Mouse (Mus musculus): ENCODE measurements around the gene Dtnbp1.
A peak's percentile ranks its signal among the peaks of the same experiment; 100 is the strongest.

The Dtnbp1 gene

DNA sequence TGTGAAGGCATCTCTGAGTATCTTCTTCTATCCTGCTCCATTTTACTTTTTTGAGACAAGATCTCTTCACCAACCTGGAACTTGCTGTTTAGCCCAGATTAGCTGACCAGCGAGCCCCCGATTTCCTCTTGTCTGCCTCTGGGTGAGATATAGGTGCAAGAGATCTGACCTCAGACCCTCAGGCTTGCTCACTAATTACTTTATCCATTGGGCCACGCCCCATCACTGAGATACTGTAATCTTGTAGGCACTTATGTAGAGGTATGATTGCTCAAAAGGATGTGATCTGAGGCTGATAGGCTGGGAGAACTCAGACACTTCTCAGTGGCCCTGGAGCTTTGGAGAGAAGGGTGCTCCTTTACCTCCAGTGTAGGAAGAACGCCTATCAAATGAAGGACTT, 30.5 kb upstream of the Dtnbp1 start:
- no peak for TF ChIP-seq POU5F1 (IDR thresholded peaks at IDR 0.05; ENCODE audit: borderline replicate concordance, low read length)
- no peak for TF ChIP-seq NANOG (IDR thresholded peaks at IDR 0.05; ENCODE audit: borderline replicate concordance, low read length)
- TF ChIP-seq CTCF (conservative IDR thresholded peaks at IDR 0.05; ENCODE audit: low read length), result no peak
- Histone ChIP-seq H3K4me3 (replicated peaks; ENCODE audit: low read length) (no peak overlapping the region), H3K36me3 (ENCODE audit: insufficient read depth, low read length) (no peaks in the 10 kb centered on the region), H3K27me3 (ENCODE audit: insufficient read depth, low read length) (no peaks in the 10 kb centered on the region; the same call in 1 of the 2 replicates), H3K9me3 (ENCODE audit: low read length) (peaks cover 6% of the 10 kb centered on the region), H3K4me1 (replicated peaks; ENCODE audit: low read depth, low read length) (no peaks in the 10 kb centered on the region)

DNA sequence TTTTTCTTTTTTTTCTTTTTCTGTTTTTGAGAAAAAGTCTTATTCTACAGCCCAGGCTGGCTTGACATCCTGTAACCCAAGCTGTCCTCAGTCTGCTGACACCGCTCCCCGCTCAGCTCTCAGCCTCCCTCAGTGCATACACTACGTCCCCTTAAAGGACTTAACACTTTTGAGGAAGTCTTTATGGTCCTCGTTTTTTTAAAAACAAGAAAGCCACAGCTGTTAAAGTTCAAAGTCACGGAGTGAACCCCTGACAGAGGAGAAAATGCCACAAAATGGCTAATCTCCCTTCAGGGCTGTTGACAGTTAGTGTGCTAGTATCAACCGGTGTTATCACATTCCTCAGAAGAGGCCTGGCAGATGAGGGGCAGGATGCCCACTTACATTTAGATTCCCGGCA, 29.8 kb upstream of the Dtnbp1 start:
- H3K36me3 ChIP-seq (ENCODE audit: insufficient read depth, low read length), result no peaks in the 10 kb centered on the region
- peaks cover 6% of the 10 kb centered on the region for H3K9me3 ChIP-seq (ENCODE audit: low read length)
- no peak overlapping the region for H3K4me3 ChIP-seq (replicated peaks; ENCODE audit: low read length)
- H3K27me3 ChIP-seq (ENCODE audit: insufficient read depth, low read length), result no peaks in the 10 kb centered on the region; the same call in 1 of the 2 replicates
- no peaks in the 10 kb centered on the region for H3K4me1 ChIP-seq (replicated peaks; ENCODE audit: low read depth, low read length)
- no peak for TF ChIP-seq CTCF (conservative IDR thresholded peaks at IDR 0.05; ENCODE audit: low read length)
- TF ChIP-seq POU5F1 (IDR thresholded peaks at IDR 0.05; ENCODE audit: borderline replicate concordance, low read length), result no peak
- no peak for TF ChIP-seq NANOG (IDR thresholded peaks at IDR 0.05; ENCODE audit: borderline replicate concordance, low read length)

DNA sequence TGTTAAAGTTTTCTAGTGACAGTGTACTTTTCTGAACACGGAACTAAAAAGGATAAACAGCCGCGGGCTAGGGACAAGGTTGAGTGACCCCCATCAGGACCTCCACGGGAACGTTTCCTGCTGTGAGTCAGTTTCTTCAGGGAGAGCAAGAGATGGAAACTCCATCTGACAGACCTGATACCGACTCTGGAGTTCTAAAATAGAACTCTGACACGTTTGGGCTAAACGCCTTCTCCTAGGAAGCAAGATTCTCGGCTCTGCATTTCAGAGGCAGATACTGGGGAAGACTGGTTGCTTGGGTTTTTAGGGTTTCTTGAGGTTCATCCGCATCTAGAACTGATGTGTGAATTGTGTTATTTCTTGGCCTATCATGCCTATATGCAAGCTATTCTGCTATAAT, 29.4 kb upstream of the Dtnbp1 start:
- H3K9me3 ChIP-seq (ENCODE audit: low read length), result peaks cover 6% of the 10 kb centered on the region
- H3K27me3 ChIP-seq (ENCODE audit: insufficient read depth, low read length), result no peaks in the 10 kb centered on the region; the same call in 1 of the 2 replicates
- no peaks in the 10 kb centered on the region for H3K36me3 ChIP-seq (ENCODE audit: insufficient read depth, low read length)
- TF ChIP-seq NANOG (IDR thresholded peaks at IDR 0.05; ENCODE audit: borderline replicate concordance, low read length), result no peak
- TF ChIP-seq CTCF (conservative IDR thresholded peaks at IDR 0.05; ENCODE audit: low read length), result no peak
- TF ChIP-seq POU5F1 (IDR thresholded peaks at IDR 0.05; ENCODE audit: borderline replicate concordance, low read length), result no peak
- no peak overlapping the region for H3K4me3 ChIP-seq (replicated peaks; ENCODE audit: low read length)
- H3K4me1 ChIP-seq (replicated peaks; ENCODE audit: low read depth, low read length), result no peaks in the 10 kb centered on the region

DNA sequence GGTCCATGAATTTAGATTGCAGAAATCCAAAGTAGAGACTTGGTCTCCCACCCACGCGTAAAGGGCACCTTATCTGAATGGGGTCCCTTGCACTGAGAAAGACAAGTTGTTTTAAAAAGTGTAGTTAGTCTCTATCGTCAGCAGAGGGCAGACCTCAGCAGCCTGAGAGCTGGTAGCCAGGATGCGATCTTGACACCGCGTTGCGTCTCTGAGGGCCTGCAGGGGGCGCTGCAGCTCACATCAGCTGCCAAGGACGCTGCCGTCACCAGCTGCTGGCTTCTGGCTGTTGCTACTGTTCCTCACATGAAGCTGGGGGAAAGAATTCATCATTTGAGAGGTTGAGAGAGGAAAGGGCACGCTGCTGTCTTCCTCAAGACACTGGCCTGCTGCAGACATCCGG, 28.9 kb upstream of the Dtnbp1 start:
- Histone ChIP-seq H3K4me3 (replicated peaks; ENCODE audit: low read length) (no peak overlapping the region), H3K36me3 (ENCODE audit: insufficient read depth, low read length) (no peaks in the 10 kb centered on the region), H3K9me3 (ENCODE audit: low read length) (peaks cover 6% of the 10 kb centered on the region), H3K4me1 (replicated peaks; ENCODE audit: low read depth, low read length) (no peaks in the 10 kb centered on the region), H3K27me3 (ENCODE audit: insufficient read depth, low read length) (no peaks in the 10 kb centered on the region; the same call in 1 of the 2 replicates)
- TF ChIP-seq POU5F1 (IDR thresholded peaks at IDR 0.05; ENCODE audit: borderline replicate concordance, low read length), result no peak
- no peak for TF ChIP-seq NANOG (IDR thresholded peaks at IDR 0.05; ENCODE audit: borderline replicate concordance, low read length)
- peak; percentile 74 for TF ChIP-seq CTCF (conservative IDR thresholded peaks at IDR 0.05; ENCODE audit: low read length)

DNA sequence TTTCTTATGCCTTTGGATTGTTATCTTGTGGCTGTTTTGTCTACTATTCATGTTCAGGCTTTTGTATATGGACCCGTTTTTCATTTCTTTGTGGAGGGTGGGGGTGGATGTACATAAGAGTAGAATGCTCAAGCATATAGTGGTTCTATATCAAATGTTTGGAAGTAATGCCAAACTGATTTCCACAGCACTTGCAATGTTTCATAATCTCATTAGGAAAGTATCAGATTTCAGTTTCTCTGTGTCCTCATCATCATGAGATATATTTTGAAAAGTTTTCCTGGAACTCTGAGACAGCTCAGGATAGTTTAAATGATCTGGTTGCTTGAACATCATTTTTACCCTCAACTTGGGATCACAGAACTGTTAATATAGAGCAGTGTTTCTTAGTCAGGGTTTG, 27.8 kb upstream of the Dtnbp1 start:
- Histone ChIP-seq H3K36me3 (ENCODE audit: insufficient read depth, low read length) (no peaks in the 10 kb centered on the region), H3K4me3 (replicated peaks; ENCODE audit: low read length) (no peak overlapping the region), H3K27me3 (ENCODE audit: insufficient read depth, low read length) (no peaks in the 10 kb centered on the region), H3K9me3 (ENCODE audit: low read length) (peaks cover 6% of the 10 kb centered on the region), H3K4me1 (replicated peaks; ENCODE audit: low read depth, low read length) (0 out of 2 replicates have a peak, but pooled peaks cover 3% of the 10 kb centered on the region)
- TF ChIP-seq NANOG (IDR thresholded peaks at IDR 0.05; ENCODE audit: borderline replicate concordance, low read length) (no peak), CTCF (conservative IDR thresholded peaks at IDR 0.05; ENCODE audit: low read length) (no peak), POU5F1 (IDR thresholded peaks at IDR 0.05; ENCODE audit: borderline replicate concordance, low read length) (no peak)

DNA sequence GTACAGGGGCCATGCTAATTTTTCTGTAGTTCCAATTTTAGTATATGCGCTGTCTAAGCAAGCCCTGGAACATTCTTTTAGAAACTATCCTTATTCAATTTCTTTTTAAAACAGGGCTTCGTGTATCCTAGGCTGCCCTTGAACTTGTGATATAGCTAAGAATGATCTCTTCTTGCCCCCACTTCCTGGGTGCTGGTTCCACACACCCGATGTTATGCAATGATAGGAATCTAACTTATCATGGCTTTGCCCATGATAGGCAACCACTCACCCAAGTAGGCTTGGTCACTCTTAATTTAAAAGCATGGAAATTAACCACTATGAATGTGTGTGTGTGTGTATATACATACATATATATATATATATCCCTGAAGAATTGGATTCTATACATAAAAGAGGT, 24.3 kb upstream of the Dtnbp1 start:
- no peaks in the 10 kb centered on the region for H3K27me3 ChIP-seq (ENCODE audit: insufficient read depth, low read length)
- TF ChIP-seq CTCF (conservative IDR thresholded peaks at IDR 0.05; ENCODE audit: low read length) (no peak), NANOG (IDR thresholded peaks at IDR 0.05; ENCODE audit: borderline replicate concordance, low read length) (no peak), POU5F1 (IDR thresholded peaks at IDR 0.05; ENCODE audit: borderline replicate concordance, low read length) (no peak)
- no peaks in the 10 kb centered on the region for H3K36me3 ChIP-seq (ENCODE audit: insufficient read depth, low read length)
- H3K4me1 ChIP-seq (replicated peaks; ENCODE audit: low read depth, low read length), result peaks cover 13% of the 10 kb centered on the region
- H3K4me3 ChIP-seq (replicated peaks; ENCODE audit: low read length), result no peak overlapping the region
- H3K9me3 ChIP-seq (ENCODE audit: low read length), result no peaks in the 10 kb centered on the region

DNA sequence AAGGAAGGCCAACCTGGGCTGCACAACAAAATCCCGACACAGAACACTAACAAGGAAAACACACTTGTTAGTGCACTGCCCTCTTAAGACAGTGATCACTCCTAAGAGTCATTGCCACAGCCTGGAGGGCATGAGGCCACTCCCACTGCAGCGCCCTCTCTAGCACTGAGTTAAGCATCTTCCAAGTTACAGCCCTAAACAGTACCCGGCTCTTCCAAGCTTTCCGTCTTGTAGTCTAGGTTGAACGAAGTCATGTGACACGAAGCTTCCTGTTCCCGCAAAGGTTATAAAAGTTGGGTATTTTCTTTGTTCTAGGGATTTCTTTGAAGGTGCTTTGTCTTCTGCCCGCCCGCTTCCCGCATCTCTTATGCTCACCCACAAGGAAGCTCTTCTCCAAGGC, 22.9 kb upstream of the Dtnbp1 start:
- no peak for TF ChIP-seq CTCF (conservative IDR thresholded peaks at IDR 0.05; ENCODE audit: low read length)
- TF ChIP-seq POU5F1 (IDR thresholded peaks at IDR 0.05; ENCODE audit: borderline replicate concordance, low read length), result no peak
- no peak for TF ChIP-seq NANOG (IDR thresholded peaks at IDR 0.05; ENCODE audit: borderline replicate concordance, low read length)
- H3K4me3 ChIP-seq (replicated peaks; ENCODE audit: low read length), result no peak overlapping the region
- no peaks in the 10 kb centered on the region for H3K36me3 ChIP-seq (ENCODE audit: insufficient read depth, low read length)
- no peaks in the 10 kb centered on the region for H3K9me3 ChIP-seq (ENCODE audit: low read length)
- H3K4me1 ChIP-seq (replicated peaks; ENCODE audit: low read depth, low read length), result peaks cover 13% of the 10 kb centered on the region
- H3K27me3 ChIP-seq (ENCODE audit: insufficient read depth, low read length), result 0 out of 2 replicates have a peak, but pooled peaks cover 2% of the 10 kb centered on the region

DNA sequence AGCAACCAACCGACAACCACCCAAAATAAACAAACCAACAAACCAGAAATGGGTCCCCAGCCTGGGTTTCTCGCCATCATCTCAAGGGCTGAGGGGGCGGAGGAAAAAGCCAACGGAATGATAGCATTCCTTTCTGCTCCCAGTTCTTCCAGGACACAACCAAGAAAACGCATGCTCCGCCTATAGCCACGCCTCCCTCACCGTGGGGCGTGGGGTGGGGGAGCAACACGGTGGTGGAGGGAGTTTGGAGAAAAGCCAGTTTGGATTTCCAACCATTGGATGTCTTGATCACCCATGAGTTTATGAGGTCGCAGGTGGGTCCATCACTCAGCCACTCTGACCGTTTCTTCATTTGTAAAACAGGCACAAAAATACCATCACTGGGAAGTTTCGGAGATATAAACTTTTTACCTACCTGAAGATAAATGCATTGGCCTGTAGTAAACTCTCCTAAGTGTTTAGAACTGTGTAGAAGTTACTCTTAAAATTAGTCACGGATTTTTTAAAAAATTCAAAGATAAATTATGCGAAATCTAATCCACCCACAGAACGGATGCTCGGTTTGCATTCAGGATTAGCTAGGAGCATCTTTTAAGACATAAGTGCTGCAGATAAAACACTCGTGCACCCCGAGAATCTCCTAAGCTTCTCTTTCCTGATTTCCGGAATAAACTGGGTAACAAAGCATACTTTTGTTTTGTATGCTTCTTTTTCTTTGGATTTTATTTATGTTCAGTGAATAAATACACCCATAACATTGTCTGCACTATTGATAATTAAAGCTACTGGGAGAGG, 21.6 kb upstream of the Dtnbp1 start:
- Histone ChIP-seq H3K9me3 (ENCODE audit: low read length) (no peaks in the 10 kb centered on the region), H3K27me3 (ENCODE audit: insufficient read depth, low read length) (0 out of 2 replicates have a peak, but pooled peaks cover 2% of the 10 kb centered on the region), H3K4me1 (replicated peaks; ENCODE audit: low read depth, low read length) (peaks cover 13% of the 10 kb centered on the region), H3K4me3 (replicated peaks; ENCODE audit: low read length) (no peak overlapping the region), H3K36me3 (ENCODE audit: insufficient read depth, low read length) (no peaks in the 10 kb centered on the region)
- TF ChIP-seq CTCF (conservative IDR thresholded peaks at IDR 0.05; ENCODE audit: low read length) (no peak), NANOG (IDR thresholded peaks at IDR 0.05; ENCODE audit: borderline replicate concordance, low read length) (no peak), POU5F1 (IDR thresholded peaks at IDR 0.05; ENCODE audit: borderline replicate concordance, low read length) (no peak)

Measured in E14TG2a.4 (cell line).